Mouse (Mus musculus) cortical plate, adult 2 months (tissue): ENCODE data around the gene Cmah.

Experiments used
- CTCF ChIP-seq: fragments of 200-500 bp; IDR thresholded peaks from 2 replicates; pipeline ENCODE4 v1.5.1; 2011; ENCODE audit warnings: mild to moderate bottlenecking, control low read depth, low read length; ENCODE audit not compliant: insufficient read depth; ENCODE audit errors: extremely low read depth
- POLR2A ChIP-seq: fragments of 200-500 bp; IDR thresholded peaks from 2 replicates; pipeline ENCODE4 v1.6.1; 2011; ENCODE audit warnings: mild to moderate bottlenecking, low read length, control low read depth; ENCODE audit not compliant: insufficient read depth; ENCODE audit errors: extremely low read depth

DNA sequence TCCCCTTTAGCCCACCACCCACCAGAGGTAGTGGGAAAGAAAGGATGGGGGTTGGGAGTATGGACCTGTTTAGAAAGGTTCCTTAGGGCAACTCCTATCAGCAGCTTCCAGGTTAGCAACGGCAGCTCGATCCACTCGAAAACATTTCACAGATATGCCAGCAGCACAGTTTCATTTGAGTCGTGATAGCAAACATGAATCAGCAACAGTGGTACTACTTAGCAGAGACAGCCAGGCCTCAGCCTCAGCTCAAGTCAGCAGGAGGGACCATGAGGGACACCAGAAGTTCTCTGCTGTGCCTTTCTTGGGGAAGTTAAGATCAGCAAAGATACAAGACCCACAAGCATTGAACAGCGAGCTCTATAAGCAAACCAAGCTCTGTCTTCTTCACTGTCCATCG lies 13.3 kb downstream of the Cmah start:
- TF ChIP-seq POLR2A (no peak), CTCF (no peak)
